Mouse (Mus musculus) adipocyte (in vitro differentiated cells): ENCODE measurements around the gene Ints13.

Experiments
- DNase-seq: peaks from one replicate; pipeline ENCODE4 v3.0.0-alpha.2; 2016; ENCODE audit warnings: low spot score

Gene Ints13

DNA sequence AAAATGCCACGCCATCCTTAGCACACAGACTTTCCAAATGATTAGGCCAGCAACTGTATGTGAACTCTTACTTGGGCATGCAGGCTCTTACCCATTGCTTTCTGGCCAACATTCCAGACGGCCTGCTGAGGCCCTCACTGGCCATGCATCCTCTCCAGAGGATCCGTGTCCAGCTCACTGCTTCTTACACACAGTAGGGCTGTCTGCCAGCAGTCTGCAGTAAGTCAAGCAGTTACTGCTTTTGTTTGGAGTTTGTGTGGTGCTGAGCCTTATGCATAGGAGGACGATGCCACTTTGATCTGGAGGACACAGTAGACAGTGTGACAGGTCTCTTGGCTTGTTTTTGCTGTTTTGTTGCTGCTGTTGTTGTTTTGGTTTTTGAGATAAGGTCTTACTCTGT lies 39.0 kb downstream of the Ints13 start:
- no peak for DNase-seq

- DNase-seq = no peak
Measured at GRCm38 (mm10) chr6:146538071-146538470, 39.6 kb downstream of the Ints13 start.

DNA sequence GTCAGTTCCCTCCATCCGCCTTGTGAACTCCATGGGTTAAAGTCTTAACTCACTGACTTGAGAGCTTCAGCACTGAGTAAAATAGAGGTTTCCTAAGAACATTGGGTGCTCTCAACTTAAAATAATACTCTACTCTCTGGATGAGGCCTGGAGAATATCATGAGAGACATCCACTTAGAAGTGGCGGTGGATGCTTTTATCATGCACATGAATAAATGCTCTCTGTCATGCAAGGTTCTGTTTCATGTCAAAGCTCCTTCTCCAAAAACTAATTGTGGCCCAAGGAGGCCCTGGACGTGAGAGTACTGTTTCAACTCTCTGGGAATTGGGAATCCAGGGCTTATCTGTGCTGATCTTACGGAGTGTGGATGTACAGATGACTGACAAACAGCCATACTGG lies 40.5 kb downstream of the Ints13 start:
- DNase-seq = no peak

DNA sequence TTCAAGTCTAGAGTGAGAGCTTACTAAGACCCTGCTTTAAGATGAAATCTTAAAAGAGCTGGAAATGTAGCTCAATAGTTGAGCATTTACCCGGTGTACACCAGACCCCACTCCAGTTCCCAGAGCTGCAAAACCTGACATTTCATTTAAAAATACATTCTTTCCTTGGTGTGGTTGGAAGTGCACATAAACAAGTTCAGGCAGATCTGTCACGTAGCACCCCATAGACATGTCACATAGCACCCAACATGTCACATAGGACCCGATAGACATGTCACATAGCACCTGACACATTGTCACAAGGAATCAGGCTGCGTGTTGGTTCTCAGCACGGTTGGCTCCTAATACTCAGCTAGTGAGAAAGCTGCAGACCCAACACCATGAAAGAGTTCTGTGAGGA lies 42.1 kb downstream of the Ints13 start:
- DNase-seq = no peak

DNA sequence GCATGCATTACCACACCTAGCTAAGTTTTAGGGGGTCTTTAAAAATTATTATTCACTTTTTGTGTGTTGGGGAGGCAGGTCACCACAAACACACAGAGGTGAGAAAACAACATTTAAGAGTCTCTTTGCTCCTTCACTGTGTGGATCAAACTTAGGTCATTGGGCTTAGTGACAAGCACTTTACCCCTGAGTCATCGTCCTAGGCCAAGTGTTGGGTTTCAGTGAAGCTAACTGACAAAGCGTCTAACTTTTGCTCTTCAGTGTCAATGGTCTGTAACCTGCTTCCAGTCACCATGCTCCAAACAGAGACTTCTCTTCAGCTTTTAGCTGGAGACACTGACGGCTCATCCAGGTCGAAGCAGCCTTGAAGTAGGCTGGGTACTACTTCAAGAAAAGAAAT lies 44.5 kb downstream of the Ints13 start:
- DNase-seq = no peak

DNA sequence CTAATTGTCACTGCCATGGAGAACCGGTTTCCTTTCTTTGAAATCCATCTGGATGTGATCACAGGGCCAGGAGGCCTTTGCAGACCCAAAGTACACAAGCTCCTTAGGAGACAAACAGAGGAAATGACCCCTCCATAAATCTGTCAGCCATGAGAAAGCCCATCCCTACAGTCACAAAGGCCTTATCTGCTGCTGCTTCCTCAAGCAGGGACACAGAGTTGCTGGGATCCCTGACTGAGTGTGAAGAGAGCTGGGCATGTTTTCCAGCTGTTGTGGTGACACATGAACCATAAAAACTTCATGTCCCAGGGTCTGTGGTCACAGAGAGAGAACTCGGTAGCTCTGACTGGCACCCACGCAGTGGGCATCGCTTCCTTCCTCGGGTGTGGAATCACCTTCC lies 46.9 kb downstream of the Ints13 start:
- DNase-seq = no peak

DNA sequence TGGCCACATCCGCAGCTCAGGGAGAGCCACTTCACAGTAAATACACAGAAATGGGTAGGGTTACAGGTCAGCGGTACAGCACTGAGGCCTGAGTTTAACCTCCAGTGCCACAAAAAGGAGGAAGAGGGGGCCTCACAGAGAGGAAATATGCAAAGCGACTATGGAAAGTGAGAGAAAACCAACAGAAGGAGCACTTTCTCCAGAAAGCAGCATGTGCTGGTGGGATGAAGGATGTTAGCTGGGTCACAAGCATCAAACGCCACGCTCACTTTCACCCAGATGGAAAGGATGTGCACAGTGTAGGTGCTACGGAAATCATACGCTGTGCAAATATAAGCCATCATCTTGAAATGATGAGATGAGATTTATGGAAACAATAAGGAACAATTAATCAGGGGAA lies 47.3 kb downstream of the Ints13 start:
- no peak for DNase-seq

- no peak for DNase-seq
Measured at GRCm38 (mm10) chr6:146527537-146527936, 50.1 kb downstream of the Ints13 start.

- no peak for DNase-seq
Measured at GRCm38 (mm10) chr6:146525500-146525899, 52.1 kb downstream of the Ints13 start.

DNA sequence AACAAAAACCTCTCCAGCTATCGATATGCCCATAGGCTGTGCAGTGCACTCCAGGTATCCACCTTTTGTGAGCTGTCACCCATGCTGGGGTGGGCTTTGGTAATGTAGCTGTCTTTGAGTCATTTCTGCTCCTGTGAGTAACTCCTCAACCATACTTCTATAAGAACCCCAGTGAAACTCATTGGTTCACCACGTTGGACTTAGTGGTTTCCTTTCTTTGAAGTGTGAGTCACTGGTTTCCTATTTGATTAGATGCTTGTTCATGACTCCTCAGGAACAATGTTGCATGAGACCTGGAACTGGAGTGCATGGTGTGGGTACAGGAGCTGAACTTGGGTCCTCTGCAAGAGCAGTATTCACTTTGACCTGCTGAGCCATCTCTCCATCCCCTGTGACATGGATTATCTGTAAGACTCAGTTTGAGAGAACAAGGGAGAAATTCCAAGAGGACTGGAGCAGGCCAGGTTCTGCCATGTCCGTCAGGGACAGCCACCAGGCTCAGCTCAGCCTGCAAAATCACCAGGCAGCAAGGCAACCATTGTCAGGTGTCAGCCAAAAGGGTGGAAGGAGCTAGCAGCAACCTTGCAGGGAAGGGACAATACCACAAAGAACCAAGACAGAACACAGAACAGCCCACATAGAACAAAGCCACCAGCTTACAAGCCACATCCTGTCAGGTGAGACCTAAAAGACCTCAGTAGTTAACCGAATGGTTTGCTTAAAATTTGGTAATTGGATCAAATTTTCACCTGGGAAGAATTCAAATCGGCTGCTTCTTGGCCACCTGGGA lies 56.0 kb downstream of the Ints13 start:
- no peak for DNase-seq

DNA sequence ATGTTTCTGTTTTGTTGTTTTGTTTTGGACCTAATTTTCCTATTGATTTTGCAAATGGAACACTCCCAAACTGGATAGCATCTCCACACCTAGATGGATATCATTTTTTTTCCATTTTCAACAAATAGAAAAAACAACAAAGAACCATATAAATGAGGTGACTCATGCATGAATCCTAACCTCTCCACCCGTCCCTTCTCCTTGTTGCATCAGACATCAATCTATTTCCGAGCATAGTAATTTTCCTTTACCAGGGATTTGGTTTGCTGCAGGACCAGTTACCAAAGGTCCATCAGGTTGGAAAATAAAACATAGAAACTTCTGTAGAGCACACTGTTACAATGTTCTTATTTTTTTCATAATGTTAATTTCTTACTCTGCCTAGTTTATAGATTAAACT lies 58.6 kb downstream of the Ints13 start:
- no peak for DNase-seq

- no peak for DNase-seq
Measured at GRCm38 (mm10) chr6:146515936-146516335, 61.7 kb downstream of the Ints13 start.

- DNase-seq = no peak
Measured at GRCm38 (mm10) chr6:146514531-146514948, 63.1 kb downstream of the Ints13 start.

GRCm38 (mm10) chr6:146513899-146514298 lies 63.7 kb downstream of the Ints13 start:
- no peak for DNase-seq

GRCm38 (mm10) chr6:146513384-146513783 lies 64.3 kb downstream of the Ints13 start:
- no peak for DNase-seq

DNA sequence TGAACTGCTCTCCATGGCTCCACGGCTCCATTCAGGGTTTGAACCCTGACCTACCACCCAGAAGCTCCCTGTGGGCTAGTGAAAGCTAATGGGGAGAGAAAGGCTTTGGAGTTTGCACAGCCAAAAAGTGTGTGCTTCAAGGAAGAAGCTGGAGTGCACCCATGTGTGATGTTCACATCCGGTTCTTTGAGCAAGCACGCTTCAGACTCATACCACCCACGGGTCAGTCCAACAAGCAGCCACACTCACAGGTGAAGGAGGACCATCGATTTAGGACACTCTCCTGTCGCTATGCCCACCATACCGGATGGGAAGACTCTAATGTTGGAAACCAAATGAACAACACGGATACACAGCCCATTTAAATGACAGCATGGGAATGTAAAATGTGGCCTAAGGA lies 66.1 kb downstream of the Ints13 start:
- DNase-seq = no peak

- DNase-seq = no peak
Measured at GRCm38 (mm10) chr6:146509891-146510290, 67.7 kb downstream of the Ints13 start.

DNA sequence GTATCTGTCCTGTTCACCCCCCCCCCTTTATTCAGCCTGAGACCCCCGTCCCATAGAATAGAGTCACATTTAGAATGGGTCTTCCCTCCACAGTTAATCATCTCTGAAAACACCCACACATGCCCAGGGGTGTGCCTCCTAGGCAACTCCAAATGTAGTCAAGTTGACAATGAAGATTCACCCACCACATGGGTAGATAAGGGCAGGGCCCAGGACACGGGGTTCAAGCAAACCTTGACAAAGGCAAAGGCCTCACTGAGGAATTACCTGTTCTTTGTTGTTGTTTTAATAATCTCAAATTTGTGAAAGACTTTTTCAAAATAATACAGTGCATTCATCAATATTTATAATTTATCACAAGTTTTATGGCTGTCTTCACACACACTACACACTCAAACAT lies 73.2 kb downstream of the Ints13 start:
- DNase-seq = no peak

- DNase-seq = no peak
Measured at GRCm38 (mm10) chr6:146502856-146503255, 74.8 kb downstream of the Ints13 start.

DNA sequence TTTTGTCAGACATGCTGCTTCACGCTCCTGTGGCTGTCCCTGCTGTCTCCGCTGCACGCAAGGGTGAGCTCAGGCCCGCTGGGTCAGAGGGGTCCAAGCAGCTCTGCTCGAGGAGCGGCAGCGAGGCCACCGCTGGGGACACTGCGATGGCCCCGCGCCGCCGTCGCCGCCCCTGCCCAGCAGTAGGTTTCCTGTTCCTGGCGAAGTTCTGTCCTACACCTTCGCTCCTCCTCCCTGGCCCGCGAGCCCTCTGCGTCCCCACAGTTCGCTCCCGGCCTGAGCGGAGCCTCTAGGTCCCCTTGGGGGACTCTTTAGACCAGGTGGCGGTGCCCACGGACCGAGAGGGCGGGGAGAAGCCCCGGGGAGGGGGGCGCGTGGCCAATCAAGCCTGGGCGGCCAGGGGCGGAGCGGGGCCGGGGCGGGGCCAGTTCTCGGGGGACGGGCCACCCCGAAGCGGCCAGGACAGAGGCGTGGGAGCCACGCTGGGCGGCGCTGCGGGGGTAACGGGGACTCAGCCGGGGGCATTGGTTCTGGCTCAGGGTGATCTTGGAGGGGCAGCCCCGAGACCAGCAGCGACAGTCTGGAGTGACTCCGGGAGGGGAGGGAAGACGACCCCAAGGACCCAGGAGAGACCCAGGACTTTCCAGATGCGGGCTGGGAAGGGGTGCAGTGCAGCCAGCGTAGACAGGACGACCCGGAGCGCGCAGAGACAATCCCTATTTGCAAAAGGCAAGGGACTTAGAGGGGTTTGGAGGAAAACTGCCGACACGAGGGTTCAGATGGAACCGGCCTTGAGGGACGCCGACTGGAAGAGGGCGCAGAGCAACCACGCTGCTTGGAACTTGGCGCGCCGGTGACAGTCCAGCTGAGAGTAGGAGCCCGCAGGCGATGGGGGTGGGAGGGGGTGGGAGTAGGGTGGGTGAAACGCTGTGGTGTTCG lies 75.5 kb downstream of the Ints13 start, which contains the start of gene Itpr2:
TSS of gene Itpr2 (minus strand) at position 358 of the 939 bp plus-strand sequence.
- peak; percentile 71 for DNase-seq

DNA sequence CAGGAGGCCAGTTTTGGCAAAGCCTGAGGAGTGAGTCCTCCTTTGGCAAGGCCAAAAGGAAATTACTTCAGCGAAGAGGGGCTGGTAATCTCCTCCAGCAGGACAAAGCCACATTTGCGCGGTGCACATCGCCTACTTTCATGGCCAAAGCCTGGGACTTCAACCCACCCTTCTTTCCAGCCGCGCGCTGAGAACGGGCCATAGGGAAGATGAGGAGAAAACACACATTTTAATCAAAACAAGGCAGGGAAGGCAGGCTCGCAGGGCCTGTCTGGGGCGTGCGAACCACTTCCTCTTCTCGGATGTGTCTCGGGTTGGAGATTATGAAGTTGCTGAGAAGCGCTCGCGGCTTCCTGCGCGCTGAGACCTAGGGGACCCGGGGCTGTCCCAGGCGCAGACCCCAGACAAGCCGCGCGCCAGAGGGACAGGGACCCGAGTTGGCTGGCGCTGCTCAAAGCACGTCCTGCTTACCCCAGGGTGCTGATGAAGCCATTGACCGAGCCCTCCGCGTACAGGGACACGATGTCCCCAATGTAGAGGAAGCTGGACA lies 76.2 kb downstream of the Ints13 start:
- DNase-seq = peak; percentile 32

DNA sequence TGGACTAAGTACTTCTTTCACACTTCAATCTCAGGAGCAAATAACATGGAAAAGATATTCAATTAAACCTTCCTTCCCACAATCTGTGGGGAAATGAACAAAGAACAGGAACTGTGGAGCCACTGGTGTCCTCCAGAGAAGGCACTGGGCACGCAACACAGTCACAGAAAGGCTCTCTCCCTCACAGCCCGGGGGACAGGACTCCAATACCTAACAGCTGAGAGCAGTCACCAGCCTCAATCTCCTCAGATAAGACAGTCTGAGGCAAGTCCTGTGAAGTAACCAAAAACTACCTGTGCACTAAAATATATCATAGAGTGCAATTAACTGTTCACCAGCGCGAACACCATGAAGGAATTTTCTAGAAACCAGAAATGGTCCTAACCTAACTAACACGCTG lies 76.9 kb downstream of the Ints13 start:
- DNase-seq = no peak

- DNase-seq = no peak
Measured at GRCm38 (mm10) chr6:146500206-146500605, 77.4 kb downstream of the Ints13 start.
